Mouse (Mus musculus) heart, adult 11 months (tissue): ENCODE results near the gene Golga5.
"Not testable (repeated sequence)": the region's sequence is repeated elsewhere in the genome, so short reads cannot be mapped to it uniquely, and the experiment has no call there.

Experiments used
- DNase-seq: peaks from one replicate; pipeline ENCODE4 v3.0.0; 2022

Gene Golga5

DNA sequence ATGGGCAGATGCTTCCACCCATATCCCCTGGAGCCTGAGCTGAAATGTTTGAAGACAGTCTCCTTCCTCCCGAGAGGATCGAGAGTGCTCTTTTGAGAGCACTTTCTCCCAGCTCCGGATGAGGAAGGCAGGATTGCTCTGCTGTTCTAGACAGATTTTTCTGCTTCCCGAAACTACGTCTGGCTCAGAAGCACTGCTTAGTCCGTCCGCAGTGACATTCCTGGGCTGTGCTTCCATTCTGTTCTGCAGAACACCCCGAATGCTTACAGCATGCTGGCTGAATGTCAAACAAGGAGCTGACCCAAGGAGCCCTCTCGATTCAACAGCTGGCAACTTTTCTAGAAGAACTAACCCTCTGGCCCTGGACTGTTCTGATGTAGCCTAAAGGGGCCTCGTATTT, 18.5 kb upstream of the Golga5 start:
- DNase-seq = peak; percentile 95

DNA sequence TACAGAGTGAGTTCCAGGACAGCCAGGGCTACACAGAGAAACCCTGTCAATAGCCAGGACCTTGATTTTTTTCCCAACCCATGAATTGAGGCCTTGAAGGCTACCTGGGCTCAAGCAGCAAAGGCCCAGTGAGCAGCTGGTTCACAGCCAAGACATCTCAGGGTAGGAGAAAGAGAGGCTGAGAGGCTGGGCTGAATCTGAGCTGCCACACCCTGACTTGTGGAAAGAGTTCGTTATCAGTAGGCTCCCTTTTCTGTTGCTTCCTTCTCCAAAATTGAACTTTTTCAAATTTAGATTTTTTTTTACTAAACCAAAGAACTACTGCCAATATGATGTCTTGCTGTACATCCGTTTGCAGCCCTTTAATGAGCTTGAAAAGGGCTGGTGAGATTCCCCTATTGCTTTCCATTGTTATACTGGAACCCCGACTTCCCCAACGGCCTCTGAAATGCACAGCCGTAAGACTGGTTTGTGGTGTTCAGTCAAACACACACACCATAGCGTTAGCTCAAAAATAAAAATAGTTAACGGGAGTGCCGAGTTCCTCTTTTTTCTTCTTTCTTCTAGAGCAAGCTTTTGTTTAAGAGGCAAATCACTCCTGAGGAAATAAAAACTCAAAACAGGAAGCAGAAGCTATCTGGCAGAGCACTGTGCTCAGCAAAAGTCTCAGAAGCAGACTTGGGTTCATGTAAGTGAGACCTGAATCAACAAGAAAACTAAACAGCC, 17.6 kb upstream of the Golga5 start:
- DNase-seq = peak; percentile 96

DNA sequence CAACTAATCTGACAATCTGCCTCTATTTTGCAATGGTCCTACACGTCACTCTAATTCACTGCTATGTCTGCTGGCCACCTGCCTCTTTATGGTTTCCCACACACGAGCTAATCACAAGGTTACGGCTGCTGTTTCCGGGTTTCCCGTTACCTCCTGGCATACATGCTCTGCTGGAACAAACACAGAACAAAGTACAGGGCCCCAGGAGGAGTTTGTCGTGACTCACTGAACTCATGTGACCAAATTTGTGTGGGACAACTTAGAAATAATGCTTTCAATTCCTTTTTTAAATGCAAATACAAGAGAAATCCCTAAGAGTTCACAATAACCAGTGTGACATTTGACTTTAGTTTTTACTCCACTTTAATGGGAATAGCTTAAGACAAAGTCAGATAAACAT, 15.4 kb upstream of the Golga5 start:
- peak; percentile 98 for DNase-seq

DNA sequence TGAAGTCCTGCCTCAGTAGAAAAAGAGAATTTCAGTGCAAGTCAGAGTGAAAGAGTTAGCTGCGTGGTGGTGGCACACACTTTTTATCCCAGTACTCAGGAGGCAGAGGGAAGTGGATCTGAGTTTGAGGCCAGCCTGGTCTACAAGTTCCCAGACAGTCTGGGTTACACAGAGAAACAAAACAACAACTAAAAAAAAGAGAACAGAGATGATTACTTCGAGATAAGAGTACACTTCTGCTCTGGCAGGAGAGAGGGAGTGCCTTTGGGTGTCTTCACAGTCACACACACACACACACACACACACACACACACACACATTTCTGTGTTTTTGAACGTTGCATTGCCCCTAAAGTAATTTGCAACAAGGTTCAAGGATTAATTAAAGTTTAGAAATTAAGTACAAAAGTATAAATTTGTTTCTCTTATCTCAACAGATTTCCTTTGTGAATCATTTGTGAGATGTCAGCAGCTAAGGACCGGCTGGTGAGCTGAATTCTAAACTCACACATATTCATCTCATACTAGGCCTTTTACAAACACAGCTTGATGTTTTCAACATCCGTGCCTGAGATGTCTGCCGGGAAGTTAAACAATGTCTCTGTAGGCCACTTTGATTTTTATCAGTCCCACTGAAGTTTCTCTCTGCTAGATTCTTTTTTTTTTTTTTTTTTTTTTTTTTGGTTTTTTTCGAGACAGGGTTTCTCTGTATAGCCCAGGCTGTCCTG, 12.3 kb upstream of the Golga5 start:
- no peak for DNase-seq

DNA sequence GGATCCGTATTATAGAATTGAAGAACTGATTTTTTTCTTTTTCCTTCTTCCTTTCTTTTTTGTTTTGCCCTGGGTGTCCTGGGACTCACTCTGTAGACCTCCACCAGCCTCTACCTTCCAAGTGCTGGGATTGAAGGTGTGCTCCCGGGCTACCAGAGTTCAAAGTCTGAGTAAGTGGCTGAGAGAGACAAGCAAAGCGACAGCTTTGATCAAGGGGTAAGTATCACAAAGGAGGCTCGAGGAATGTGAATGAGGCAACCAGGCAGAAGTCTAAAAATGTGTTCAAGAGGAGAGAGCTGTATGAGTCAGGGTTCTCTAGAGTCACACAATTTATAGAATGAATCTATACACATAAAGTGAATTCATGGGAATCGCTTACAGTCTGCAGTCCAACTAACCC, 8.9 kb upstream of the Golga5 start:
- no peak for DNase-seq

DNA sequence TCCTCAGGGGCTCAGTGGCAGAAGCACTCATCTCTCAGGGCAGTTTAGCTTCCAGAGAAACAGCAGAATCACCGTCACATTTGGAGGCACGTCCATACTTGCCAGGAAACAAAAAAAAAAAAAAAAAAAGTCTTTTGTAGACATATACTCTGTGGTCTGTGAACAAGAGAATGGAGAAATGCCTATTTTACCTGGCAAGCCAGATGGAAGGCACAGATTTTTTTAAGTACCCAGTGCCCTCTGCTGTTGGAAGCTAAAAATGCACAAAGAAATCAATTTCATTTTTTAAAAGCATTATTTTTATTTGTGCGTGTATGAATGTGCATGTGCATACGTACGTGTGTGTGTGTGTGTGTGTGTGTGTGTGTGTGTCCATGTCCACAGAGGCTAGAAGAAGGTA, 7.8 kb upstream of the Golga5 start:
- DNase-seq = no peak

DNA sequence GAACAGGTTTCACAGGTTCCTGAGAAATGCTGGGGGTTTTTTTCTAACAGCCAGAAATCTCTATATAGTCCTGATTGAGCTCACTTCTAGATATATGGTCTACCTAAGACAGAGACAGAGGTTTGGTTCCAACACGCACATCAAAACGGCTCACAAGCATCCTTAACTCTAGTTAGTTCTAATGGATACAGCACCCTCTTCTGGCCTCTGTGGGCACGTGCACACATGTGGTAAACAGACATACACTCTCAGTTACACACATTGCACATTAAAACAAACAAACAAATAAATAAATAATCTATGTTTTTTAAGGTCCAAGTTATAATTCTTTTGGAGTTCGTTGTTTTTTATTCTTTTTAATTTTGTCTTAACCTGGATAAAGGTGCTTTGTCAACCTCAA, 4.3 kb upstream of the Golga5 start:
- DNase-seq = no peak

DNA sequence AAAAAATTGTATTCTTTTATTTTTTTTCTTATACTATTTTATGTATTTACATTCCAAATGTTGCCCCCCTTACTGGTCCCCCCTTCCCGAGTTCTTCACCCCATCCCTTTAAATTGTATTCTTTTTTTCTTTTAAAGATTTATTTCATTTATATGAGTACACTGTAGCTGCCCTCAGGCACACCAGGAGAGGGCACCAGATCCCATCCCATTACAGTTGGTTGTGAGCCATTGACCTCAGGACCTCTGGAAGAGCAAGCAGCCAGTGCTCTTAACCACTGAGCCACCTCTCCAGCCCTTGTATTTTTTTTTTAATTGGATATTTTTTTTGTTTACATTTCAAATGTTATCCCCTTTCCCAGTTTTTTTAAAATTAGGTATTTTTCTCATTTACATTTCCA, 799 bp upstream of the Golga5 start:
- DNase-seq = peak; percentile 75

DNA sequence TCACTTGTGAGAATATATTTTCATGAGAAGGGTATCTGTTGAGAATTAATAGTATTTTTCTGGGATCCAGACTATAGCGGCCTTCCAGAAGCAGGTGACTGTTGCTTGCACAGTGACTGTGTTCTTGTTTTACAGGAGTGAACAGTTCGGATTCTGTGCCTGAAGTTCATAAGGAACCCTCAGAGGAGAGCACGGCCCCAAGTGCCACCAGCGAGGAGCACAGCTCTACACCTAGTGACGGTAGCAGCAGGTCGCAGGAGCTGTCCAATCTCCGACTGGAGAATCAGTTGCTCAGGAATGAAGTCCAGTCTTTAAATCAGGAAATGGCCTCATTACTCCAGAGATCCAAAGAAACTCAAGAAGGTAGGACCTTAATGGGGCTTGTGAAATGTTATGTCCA, 5.5 kb downstream of the Golga5 start:
- peak; percentile 51 for DNase-seq

DNA sequence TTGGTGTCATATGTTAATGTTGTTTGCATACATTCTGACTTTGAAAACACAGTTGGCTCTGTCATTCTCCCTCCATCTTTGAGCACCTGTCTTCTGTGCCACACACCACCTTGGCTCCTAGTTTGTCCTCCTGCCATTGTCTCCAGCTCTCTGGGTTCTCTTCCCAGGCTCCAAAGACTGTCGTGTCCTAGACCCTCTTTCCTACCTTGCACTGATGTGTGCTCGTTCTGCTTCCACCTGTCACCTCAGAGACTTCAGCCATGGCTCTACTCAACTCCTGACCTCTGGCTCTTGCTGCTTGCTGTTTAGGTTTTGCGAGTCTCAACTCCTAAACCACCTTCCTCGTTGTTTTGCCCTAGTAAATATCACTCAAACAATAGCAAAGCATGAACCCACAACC, 11.5 kb downstream of the Golga5 start:
- peak; percentile 65 for DNase-seq

DNA sequence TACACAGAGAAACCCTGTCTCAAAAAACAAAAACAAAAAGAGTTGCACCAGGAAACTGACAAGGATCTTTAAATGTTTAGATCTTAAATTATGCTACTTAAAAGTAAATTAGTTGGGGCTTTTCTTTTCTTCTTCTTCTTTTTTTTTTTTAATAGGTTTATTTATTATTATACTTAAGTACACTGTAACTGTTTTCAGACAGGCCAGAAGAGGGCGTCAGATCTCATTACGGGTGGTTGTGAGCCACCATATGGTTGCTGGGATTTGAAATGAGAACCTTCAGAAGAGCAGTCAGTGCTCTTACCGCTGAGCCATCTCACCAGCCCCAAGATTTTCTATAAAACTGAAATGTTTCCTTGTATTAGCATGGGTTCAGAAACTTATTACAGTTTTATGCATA, 16.0 kb downstream of the Golga5 start:
- DNase-seq = peak; percentile 23

DNA sequence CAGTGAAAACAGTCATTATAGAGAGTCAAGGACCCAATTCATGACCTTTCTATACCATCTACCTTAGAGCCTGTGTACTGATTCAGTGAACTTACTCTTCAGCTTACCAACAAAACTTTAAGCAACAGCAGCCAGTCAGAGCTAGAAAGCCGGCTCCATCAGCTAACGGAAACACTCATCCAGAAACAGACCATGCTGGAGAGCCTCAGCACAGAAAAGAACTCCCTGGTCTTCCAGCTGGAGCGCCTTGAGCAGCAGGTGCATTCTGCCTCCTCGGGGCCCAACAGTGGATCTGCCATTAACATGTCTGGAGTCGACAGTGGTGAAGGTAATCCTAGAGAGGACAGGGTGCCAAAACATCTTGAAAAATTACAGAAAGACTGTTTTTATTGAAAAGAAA, 23.0 kb downstream of the Golga5 start:
- peak; percentile 72 for DNase-seq

DNA sequence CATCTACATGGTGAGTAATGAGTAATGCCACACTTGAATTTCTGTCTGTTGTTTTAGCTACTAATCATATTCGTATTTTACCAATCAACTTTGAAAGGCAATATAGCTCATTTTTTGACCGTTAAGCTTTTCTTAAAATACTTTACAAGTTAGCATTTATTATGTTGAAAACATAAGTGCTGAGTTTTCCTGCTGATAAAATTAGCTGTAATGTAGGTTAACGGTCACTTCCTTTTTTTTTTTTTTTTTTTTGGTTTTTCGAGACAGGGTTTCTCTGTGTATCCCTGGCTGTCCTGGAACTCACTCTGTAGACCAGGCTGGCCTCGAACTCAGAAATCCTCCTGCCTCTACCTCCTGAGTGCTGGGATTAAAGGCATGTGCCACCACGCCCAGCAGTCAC, 26.8 kb downstream of the Golga5 start:
- not testable (repeated sequence) for DNase-seq

DNA sequence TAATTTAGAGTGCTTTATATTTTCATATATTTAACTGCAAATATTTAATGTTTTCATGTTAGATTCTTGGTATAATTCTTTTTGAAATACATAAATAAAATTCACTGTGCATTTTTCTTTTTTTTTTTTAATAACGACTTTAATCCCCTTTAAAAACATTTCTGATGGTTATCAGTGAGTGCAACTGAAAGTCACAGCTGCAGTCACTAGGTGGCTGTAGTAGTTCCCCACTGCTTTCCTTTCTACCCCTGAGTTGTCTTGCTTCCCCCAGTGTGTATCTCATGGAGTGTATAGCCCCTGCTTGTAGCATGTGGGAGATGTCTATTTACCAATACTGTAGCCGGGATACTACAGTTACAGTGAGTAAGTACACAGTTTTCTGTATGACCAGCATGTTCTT, 29.0 kb downstream of the Golga5 start:
- DNase-seq = no peak

DNA sequence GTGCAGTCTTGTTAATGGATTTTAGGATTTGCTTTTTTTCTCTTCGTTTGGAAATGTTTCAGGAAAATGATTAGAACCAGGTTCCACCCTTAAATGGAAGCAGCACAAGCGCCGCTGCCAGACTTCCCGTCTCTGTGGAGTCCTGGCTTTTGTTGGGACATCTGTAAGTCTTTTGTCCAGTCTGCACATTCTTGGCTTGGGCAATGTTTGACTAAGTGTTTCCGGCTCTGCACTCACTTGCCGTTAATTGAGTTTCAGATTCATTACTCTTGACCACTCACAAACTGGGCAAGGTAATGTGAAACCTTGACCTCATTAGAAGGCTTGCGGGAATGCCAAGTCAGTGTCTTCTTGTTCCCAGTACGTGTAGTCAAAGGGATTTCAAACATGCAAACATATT, 29.8 kb downstream of the Golga5 start:
- DNase-seq = peak; percentile 92

DNA sequence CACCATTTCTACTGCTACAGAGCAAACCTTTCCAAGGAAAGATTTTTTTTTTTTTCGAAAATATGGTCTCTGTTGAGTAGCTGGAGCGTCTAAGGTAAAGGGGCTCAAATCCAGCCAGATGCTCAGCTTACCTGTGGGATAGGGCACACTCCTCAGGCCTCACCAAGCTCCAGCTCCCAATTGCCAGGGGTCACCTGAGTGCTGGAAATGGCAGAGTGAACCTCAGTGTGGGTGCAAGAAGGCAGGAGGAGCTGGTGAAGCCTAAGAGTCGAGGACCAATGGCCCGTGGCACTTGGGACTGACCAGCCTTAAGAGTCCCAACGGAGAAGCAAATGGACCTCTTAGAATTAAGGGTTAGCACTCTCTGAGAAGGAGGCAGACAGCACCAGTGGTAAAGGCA, 30.3 kb downstream of the Golga5 start:
- peak; percentile 76 for DNase-seq

DNA sequence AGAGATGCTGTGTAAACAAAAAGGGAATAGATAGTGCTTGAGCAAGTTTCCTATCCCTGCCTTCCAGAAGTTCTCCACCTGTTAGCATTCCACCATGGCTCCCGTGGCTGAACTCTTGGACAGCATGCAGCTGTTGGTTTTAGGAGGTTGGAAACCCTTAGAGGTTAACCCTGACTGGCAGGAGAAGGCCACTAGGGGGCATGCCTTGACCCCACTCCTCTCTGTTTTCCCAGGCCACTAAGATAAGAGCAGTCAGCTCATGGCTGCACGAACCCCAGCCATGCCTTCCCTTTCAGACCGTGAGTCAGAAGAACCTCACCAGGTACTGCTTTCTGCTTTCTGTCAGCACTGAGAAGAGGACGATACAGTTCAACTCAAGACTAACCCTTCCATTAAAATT, 30.8 kb downstream of the Golga5 start:
- DNase-seq = peak; percentile 86

DNA sequence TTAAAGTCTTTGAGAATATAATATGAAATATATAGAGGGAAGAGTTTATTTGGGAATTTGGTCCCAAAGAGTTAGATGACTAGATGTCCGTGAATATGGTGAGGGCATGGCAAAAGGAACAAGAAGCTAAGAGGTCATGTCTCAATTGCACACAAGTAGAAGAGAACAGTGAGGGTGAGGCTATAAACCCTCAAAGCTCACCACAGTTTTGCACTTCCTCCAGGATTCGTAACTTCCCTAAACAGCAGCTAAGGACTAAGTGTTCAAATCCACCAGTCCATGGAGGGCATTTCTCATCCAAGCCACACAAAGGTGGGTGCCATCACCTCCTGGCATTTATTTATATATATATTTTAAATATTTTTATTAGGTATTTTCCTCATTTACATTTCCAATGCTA, 32.1 kb downstream of the Golga5 start:
- DNase-seq = peak; percentile 5

DNA sequence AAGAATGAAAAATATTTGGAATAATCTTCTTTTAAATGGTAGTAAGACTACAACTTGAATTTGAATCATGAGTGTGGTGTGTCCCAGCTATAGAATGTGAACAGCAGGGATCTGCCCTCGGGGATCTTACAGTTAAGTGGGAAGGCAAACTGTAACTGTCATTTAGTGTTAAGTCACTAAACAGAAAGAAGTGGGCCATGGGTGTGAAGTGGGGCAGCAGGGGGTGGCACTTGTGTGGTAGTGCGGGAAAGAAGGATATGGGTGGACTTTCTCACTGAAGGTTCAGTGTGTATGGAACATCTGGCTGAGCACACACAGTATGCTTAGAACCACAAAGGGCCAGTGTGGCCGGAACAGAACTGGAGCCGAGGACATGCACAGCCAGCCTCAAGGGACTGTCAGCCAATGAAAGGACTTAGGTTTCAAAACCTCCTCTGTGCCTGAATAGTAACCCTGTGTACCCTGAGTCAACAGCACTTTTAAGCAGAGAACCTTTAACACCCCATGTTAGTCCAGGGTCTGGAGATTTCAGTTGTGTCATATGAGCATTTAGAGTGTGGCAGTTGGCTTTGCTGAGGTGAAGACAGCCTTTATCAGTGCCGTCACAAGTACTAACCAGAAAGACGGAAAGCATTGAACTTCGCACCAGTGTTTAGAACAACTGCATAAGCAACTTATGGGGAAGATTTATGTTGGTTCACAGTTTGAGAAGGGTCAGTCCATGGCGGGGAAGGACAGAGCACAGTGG, 33.1 kb downstream of the Golga5 start:
- peak; percentile 61 for DNase-seq

DNA sequence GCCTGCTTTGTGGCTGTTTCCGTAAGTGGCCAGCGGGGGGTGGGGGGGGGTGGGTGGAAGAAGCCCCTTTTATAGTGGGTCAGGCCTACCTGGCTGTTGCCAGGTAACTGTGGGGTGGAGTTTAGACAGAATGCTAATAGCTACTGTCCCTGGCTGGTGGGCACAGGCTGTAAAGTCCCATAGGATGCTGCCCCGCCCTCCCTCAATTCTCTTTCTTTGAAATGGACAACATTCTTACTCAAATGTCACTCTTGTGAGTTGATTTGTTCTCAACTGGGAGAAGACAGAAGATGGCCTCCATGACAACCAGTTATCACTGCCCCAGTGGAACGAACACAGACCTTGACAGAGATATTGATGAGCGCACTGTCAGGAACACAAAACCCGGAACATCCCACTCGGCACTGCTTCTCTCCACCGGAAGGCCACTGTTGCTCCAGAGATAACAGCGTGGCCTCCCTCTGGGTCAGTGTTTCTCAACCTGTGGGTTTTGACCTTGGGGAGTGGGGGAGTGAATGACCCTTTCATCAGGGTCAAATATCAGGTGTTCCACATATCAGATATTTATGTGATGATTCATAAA, 36.3 kb downstream of the Golga5 start:
- DNase-seq = no peak

DNA sequence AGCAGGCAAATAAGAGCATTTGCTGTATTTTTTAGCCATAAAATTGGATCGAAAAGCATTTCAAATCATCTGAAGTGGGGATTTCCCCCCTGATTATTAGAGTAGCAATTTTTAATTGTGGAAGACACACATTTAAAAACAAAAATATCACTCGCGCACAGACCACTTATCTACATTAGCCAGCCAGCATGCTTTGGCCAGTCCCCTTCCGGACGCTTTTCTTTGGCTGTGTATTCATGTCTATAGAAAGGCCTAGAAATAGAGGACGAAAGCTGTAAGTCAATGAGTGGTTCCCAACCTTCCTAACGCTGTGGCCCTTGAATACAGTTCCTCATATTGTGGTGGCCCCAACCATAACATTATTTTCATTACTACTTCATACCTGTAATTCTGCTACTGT, 37.0 kb downstream of the Golga5 start:
- peak; percentile 28 for DNase-seq

DNA sequence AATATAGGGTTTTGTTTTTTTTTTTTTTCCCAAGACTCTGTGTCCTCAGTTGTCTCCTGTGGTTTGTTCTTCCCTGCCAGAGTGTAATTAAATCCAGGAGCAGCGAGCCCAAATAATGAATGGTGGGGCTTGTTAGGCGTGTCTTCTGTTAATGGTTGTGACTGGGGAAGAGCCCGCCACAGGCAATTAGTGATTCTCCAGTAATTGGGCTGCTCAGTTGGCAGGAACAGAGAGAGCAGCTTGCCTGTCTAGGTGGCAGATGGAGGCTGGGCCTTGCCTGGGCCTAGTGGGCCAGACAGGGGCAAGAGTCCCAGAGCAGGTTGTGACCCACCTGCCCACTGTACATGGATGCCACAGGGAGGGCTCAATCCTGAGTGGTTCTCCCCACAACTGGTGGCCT, 42.4 kb downstream of the Golga5 start:
- no peak for DNase-seq

DNA sequence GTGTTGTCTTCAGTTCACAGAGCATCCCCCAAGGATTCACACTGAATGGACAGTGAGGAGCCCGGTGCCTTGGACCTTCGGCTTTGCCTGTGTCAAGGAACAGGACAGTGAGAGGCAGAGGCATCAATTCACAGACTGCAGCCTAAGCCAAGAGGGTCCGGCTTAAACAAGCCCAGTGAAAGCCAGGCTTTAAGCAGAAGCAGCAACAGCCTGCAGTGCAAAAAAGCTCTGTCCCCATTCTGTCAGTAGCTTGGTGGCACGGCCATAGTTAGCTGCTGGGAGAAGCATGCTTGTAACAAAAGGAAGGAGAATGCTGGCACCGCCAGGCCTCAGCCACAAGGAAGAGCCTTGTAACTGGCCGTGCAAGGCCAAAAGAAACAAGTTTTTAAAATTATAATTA, 45.2 kb downstream of the Golga5 start:
- no peak for DNase-seq

DNA sequence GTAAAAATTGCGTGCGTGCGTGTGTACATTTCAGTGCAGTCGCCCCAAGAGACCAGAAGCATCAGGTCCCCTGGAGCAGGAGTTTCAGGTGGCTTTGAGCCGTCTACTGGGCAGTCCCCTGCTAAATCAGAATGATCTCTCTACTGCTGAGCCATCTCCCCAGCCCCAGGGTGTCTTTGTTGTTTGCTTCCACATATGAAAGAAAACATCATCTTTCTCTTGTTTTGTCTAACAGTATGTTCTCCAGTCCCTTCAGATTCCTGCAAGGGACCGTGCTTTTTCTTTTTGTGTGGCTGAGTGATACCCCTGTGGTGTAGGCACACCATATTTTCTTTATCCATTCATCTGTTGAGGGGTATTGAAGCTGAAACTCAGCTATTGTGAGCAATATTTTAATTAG, 45.8 kb downstream of the Golga5 start:
- no peak for DNase-seq
